Mouse (Mus musculus) CH12.LX (cell line): ENCODE data around the gene Nim1k.

Source experiments
- CTCF ChIP-seq, 2 experiments: IDR thresholded peaks in 1 of 2; conservative IDR thresholded peaks in 1 of 2; 2 replicates each; pipeline ENCODE4 v1.5.1; 2011 to 2012; ENCODE audit warnings: low read depth in 2 of 2, low read length in 2 of 2, improper control_type of control experiment in 1 of 2, inconsistent platforms in 1 of 2, mild to moderate bottlenecking in 1 of 2, moderate library complexity in 1 of 2
- MXI1 ChIP-seq: IDR thresholded peaks from 2 replicates; pipeline ENCODE4 v1.6.1; 2011; ENCODE audit warnings: mild to moderate bottlenecking, low read depth, low read length, improper control_type of control experiment
- POLR2A ChIP-seq: IDR thresholded peaks from 2 replicates; pipeline ENCODE4 v1.6.1; 2011; ENCODE audit warnings: low read depth, mild to moderate bottlenecking, improper control_type of control experiment, low read length
- RAD21 ChIP-seq: IDR thresholded peaks from 2 replicates; pipeline ENCODE4 v1.6.1; 2011; ENCODE audit warnings: low read depth, mild to moderate bottlenecking, low read length, improper control_type of control experiment, moderate library complexity
- RCOR1 ChIP-seq: conservative IDR thresholded peaks from 2 replicates; pipeline ENCODE4 v1.6.1; 2012; ENCODE audit warnings: low read depth, mild to moderate bottlenecking, inconsistent platforms, low read length, improper control_type of control experiment
- TBP ChIP-seq: conservative IDR thresholded peaks from 2 replicates; pipeline ENCODE4 v1.6.1; 2011; ENCODE audit warnings: low read depth, low read length, improper control_type of control experiment

DNA sequence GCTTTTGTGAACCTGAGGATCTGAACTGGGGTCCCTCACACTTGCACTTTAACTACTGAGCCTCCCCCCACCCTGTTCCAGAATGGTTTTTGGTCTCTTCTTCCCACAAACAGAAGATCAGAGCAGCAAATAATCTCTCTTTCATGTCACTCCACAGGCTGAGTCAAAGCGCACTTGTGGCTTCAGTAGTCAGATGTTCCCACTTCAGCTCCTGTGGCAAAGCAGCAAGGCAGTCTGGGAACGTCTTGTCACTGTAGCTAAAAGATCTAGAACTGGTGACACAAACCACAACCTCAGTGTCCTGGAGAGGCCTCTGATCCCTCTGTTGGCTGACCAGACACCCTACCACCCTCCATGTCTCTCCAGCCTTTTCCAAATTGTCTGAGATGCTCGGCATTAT is 74.5 kb downstream of the Nim1k start:
- TF ChIP-seq POLR2A (no peak), CTCF (conservative IDR thresholded peaks at IDR 0.05 in 1 of 2, IDR thresholded peaks at IDR 0.05 in 1 of 2; ENCODE audit: low read depth in 2 of 2, low read length in 2 of 2) (no peak), RCOR1 (no peak), RAD21 (no peak), TBP (no peak), MXI1 (no peak)
